Mouse (Mus musculus): ENCODE results near the gene Prkab2. TPM values are rescaled to one million over a fixed set of nuclear protein-coding genes. Genes with fewer than 3 reads are reported as not detected.
A peak's percentile ranks its signal among the peaks of the same experiment; 100 is the strongest.

The Prkab2 gene
- polyA plus RNA-seq, 1 experiment, result 33.8 TPM

DNA sequence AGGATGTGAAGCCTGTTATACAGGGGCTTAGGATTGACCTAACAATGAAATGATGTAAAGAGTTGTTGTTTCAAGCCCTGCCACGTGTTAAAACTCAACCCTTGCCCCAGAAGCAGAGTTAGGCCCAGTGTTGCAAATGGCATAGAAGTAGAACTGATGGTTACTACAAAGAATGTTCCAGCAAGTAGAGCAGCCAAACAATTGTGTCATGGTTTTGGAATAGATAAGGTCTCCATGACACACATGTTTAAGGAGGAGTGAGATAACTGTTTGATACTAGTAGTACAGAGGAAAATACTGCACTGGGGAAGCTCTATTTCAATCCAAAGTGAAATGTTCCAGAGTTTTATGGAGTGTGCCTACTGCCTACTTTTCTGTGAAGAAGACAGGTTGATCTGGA is 9.5 kb upstream of the Prkab2 start:
- Histone ChIP-seq H3K4me3 (ENCODE audit: insufficient read depth, low read length) (no peak overlapping the region), H3K4me1 (ENCODE audit: control insufficient read depth, insufficient read depth, low read length) (no peaks in the 10 kb centered on the region; the same call in 1 of the 2 replicates), H3K27ac (ENCODE audit: insufficient read depth, low read length) (no peak overlapping the region)
- TF ChIP-seq CTCF (IDR thresholded peaks at IDR 0.05; ENCODE audit: extremely low read depth, insufficient read depth, low read length), result no peak
- no peak for TF ChIP-seq POLR2A (IDR thresholded peaks at IDR 0.05; ENCODE audit: extremely low read depth, insufficient read depth, low read length)

DNA sequence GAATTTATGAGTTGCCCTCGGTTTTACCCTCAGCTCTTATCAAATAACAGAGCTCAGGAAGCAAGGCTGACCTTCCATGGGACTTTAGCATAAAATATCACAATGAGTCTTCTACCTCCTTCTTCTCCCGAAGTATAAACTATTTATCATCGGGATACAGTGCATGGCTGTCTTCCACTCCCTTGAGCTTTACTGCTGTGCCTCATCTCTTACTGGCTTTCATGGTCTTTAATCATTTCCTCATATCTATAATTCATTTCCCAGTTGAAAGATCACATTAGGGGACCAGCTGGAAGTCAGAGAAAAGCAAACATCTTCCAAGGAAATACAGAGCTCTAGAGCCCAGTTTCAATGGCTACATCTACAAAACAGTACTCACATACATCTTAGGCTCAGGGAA is 9.0 kb upstream of the Prkab2 start:
- no peak for TF ChIP-seq CTCF (IDR thresholded peaks at IDR 0.05; ENCODE audit: extremely low read depth, insufficient read depth, low read length)
- no peak for TF ChIP-seq POLR2A (IDR thresholded peaks at IDR 0.05; ENCODE audit: extremely low read depth, insufficient read depth, low read length)

DNA sequence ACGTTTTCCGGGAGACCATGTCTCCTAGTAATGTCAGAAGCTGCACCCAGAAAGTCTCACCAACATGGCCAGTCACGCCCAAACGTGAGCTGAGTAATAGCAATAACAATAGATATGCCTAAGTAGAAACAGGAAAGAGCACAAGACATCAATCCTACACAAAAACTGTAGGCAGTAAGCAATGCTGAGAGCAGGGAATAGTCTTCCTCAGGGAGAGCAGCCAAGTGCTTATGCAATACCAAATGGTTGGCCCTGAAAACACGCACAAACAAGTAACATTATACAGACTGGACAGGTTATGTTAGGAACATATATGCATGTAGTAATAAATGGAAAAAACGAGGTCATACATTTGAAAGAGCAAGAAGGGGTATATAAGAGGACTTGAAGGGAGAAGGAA is 8.5 kb upstream of the Prkab2 start:
- Histone ChIP-seq H3K4me3 (ENCODE audit: insufficient read depth, low read length) (no peak overlapping the region), H3K27ac (ENCODE audit: insufficient read depth, low read length) (no peak overlapping the region), H3K4me1 (ENCODE audit: control insufficient read depth, insufficient read depth, low read length) (no peaks in the 10 kb centered on the region; the same call in 1 of the 2 replicates)
- no peak for TF ChIP-seq CTCF (IDR thresholded peaks at IDR 0.05; ENCODE audit: extremely low read depth, insufficient read depth, low read length)
- TF ChIP-seq POLR2A (IDR thresholded peaks at IDR 0.05; ENCODE audit: extremely low read depth, insufficient read depth, low read length), result no peak

More for the DNA sequence above, 9.0 kb upstream of the Prkab2 start:
- no peak overlapping the region for H3K27ac ChIP-seq (ENCODE audit: insufficient read depth, low read length)
- H3K4me3 ChIP-seq (ENCODE audit: insufficient read depth, low read length), result no peak overlapping the region
- H3K4me1 ChIP-seq (ENCODE audit: control insufficient read depth, insufficient read depth, low read length), result no peaks in the 10 kb centered on the region; the same call in 1 of the 2 replicates

DNA sequence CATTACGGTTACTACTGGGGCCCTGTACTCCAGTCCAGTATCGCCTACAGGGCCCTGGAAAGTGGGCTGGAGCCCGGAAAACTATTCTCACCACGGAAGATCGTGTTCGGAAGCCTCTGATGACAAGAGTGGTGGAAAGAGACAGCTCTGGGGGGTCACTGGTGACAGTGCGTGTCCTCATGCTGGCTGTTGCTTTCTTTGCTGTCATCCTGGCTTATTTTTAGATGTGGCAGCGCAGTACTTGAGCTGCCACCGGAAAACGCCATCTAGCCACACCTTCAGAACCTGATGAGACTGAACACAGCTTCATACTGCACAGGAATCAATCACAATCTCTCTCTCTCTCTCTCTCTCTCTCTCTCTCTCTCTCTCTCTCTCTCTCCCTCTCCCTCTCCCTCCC is 6.4 kb upstream of the Prkab2 start:
- Histone ChIP-seq H3K27ac (ENCODE audit: insufficient read depth, low read length) (no peak overlapping the region), H3K4me3 (ENCODE audit: insufficient read depth, low read length) (no peak overlapping the region), H3K4me1 (ENCODE audit: control insufficient read depth, insufficient read depth, low read length) (no peaks in the 10 kb centered on the region; the same call in 1 of the 2 replicates)
- TF ChIP-seq CTCF (IDR thresholded peaks at IDR 0.05; ENCODE audit: extremely low read depth, insufficient read depth, low read length) (no peak), POLR2A (IDR thresholded peaks at IDR 0.05; ENCODE audit: extremely low read depth, insufficient read depth, low read length) (no peak)

DNA sequence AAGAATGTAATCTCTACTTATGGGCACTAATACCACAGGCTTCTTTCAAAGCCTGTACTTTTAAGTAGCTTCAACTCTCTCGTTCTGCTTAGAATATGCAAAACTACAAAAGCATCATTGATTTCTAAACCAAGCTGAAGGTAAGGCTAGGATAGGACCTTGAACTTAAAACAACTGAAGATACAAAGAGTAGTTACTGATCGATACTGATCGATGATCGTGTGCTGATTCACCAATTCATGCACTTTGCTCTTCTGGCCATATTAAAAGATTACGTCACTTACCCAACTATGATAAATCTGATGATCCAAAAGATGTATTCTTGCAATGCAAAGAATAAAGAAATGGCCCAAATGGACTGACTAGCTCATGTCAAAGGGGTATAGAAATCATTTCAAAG is 4.2 kb upstream of the Prkab2 start:
- TF ChIP-seq POLR2A (IDR thresholded peaks at IDR 0.05; ENCODE audit: extremely low read depth, insufficient read depth, low read length), result no peak
- no peak for TF ChIP-seq CTCF (IDR thresholded peaks at IDR 0.05; ENCODE audit: extremely low read depth, insufficient read depth, low read length)
- Histone ChIP-seq H3K4me3 (ENCODE audit: insufficient read depth, low read length) (no peak overlapping the region), H3K4me1 (ENCODE audit: control insufficient read depth, insufficient read depth, low read length) (no peaks in the 10 kb centered on the region; the same call in 1 of the 2 replicates), H3K27ac (ENCODE audit: insufficient read depth, low read length) (no peak overlapping the region)

DNA sequence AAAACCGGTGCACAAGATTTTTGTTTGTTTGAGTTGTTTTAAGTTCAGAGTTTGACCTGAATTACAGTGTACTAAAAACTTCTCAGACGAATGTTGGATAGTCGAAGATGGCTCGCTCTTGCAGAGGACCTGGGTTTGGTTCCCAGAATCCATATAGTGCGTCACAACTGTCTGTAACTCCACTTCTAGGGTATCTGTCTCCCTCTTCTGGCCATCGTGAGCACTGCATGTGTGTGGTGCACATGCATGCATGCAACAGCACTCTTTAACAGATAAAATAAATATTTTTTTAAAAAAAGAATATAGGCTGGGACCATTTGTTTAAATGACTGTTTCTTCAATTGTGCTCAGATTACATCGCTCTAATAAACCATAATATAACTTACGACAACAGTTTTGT is 3.1 kb upstream of the Prkab2 start:
- no peak overlapping the region for H3K4me3 ChIP-seq (ENCODE audit: insufficient read depth, low read length)
- H3K27ac ChIP-seq (ENCODE audit: insufficient read depth, low read length), result no peak overlapping the region
- 0 out of 2 replicates have a peak, but pooled peaks have one; percentile 25 for TF ChIP-seq CTCF (IDR thresholded peaks at IDR 0.05; ENCODE audit: extremely low read depth, insufficient read depth, low read length)
- no peak for TF ChIP-seq POLR2A (IDR thresholded peaks at IDR 0.05; ENCODE audit: extremely low read depth, insufficient read depth, low read length)
- H3K4me1 ChIP-seq (ENCODE audit: control insufficient read depth, insufficient read depth, low read length), result no peaks in the 10 kb centered on the region; the same call in 1 of the 2 replicates

DNA sequence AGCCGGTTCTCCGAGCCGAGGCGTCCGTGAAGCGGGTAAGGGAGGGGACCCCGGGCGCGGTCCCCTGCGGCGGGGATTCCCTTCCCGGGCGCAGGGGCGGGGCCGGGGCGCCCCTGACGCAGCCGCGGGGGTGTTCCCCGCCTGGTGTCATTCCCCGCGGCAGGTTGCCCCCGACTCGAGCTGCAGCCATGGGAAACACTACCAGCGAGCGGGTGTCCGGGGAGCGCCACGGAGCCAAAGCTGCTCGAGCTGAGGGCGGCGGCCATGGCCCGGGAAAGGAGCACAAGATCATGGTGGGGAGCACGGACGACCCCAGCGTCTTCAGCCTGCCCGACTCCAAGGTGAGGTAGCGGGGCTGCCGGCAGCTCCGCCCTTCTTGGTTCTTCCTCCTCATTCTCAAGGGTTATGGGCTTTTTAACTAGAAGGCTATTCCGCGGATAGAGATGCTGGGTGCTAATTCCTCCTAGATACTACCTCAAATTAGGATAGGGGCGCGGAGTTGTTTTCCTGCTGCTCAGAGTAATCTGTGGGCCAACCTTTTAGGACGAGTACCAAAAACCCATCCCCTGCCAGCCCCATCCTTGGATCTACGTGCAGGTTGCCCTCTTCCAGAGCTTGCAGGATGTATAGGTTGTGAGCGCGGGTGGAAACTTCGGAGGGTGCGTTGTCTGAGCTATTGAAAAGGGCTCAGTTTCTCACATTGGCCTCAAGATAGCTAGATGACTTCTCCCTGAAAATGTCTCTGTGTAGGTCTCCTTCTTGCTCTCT is 617 bp downstream of the Prkab2 start:
- Histone ChIP-seq H3K4me3 (ENCODE audit: insufficient read depth, low read length) (peak overlapping the region; percentile 68), H3K27ac (ENCODE audit: insufficient read depth, low read length) (peak overlapping the region; percentile 9; the same call in 1 of the 2 replicates), H3K4me1 (ENCODE audit: control insufficient read depth, insufficient read depth, low read length) (no peaks in the 10 kb centered on the region; the same call in 1 of the 2 replicates)
- TF ChIP-seq POLR2A (IDR thresholded peaks at IDR 0.05; ENCODE audit: extremely low read depth, insufficient read depth, low read length), result no peak
- TF ChIP-seq CTCF (IDR thresholded peaks at IDR 0.05; ENCODE audit: extremely low read depth, insufficient read depth, low read length), result no peak

DNA sequence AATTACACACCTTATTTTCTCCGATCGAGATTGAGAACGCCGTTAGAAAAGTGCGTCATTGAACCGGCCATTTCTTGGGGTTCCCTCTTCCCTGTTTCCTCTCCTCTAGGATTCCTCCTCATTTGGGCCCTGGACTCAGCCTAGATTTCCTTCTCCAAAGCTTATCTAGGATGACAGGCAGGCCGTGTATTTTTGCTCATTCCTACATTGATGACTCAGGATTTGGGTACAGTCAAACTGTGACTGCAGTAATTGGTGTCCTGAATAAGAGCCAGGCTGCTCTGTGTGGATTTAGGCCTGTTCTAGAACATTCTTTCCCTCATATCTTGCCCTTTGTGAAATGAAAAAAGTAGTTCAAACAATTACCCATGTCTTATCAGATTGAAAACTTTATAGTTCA is 1.8 kb downstream of the Prkab2 start:
- TF ChIP-seq CTCF (IDR thresholded peaks at IDR 0.05; ENCODE audit: extremely low read depth, insufficient read depth, low read length), result no peak
- no peak for TF ChIP-seq POLR2A (IDR thresholded peaks at IDR 0.05; ENCODE audit: extremely low read depth, insufficient read depth, low read length)
- H3K4me3 ChIP-seq (ENCODE audit: insufficient read depth, low read length), result peak overlapping the region; percentile 68; the same call in 1 of the 2 replicates
- H3K4me1 ChIP-seq (ENCODE audit: control insufficient read depth, insufficient read depth, low read length), result no peaks in the 10 kb centered on the region; the same call in 1 of the 2 replicates
- H3K27ac ChIP-seq (ENCODE audit: insufficient read depth, low read length), result no peak overlapping the region

DNA sequence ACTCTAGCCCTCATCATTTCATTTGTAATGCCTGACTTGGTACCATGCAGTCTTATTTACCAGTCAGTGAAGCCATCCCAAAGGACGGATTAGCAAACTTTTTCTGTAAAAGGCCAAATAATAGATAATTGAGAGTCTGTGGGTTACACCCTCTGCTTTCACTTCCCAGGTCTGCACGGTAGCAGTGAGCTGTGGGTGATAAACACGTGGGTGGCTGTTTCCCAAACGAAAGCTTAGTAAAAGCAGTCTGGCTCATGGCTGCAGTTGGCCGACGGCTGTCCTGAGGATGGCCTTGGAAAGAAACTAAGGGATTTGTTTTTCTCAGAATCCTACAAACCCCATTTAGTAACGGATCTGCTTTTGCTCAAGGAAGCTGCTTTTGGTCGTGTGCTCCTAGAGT is 3.2 kb downstream of the Prkab2 start:
- Histone ChIP-seq H3K4me3 (ENCODE audit: insufficient read depth, low read length) (no peak overlapping the region), H3K27ac (ENCODE audit: insufficient read depth, low read length) (no peak overlapping the region), H3K4me1 (ENCODE audit: control insufficient read depth, insufficient read depth, low read length) (no peaks in the 10 kb centered on the region; the same call in 1 of the 2 replicates)
- TF ChIP-seq CTCF (IDR thresholded peaks at IDR 0.05; ENCODE audit: extremely low read depth, insufficient read depth, low read length) (no peak), POLR2A (IDR thresholded peaks at IDR 0.05; ENCODE audit: extremely low read depth, insufficient read depth, low read length) (no peak)

DNA sequence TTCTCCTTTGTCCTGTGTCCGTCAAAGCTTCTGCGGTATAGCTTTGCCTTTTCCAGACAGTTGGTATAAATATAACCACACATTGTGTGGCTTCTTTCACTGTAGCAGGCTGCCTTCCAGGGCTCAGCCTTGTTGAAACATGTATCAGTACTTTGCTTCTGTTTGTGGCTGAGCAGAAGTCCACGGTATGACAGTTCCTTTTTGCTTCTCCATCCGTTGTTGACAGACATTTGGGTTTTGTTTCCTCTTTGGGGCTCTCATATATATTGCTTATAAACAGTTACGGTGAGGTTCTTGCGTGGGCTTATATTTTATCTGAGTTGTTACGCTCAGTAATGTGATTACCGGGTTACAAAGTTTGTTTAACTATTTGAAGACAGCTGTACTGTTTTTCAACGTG is 7.5 kb downstream of the Prkab2 start:
- no peaks in the 10 kb centered on the region for H3K4me1 ChIP-seq (ENCODE audit: control insufficient read depth, insufficient read depth, low read length)
- TF ChIP-seq POLR2A (IDR thresholded peaks at IDR 0.05; ENCODE audit: extremely low read depth, insufficient read depth, low read length) (no peak), CTCF (IDR thresholded peaks at IDR 0.05; ENCODE audit: extremely low read depth, insufficient read depth, low read length) (no peak)
- H3K4me3 ChIP-seq (ENCODE audit: insufficient read depth, low read length), result no peak overlapping the region
- H3K27ac ChIP-seq (ENCODE audit: insufficient read depth, low read length), result no peak overlapping the region

Data from cortical plate, adult 2 months (tissue).